Mouse (Mus musculus) ES-E14 (cell line): Measurements from ENCODE around the gene Bmp6. TPM values are rescaled to one million over a fixed set of nuclear protein-coding genes. Genes with fewer than 3 reads are reported as not detected.

Experiments used
- DNase-seq: peaks from one replicate; pipeline ENCODE4 v3.0.0-alpha.2; 2013; ENCODE audit warnings: low read depth, low spot score
- H3K27ac ChIP-seq: 2 replicates; pipeline ENCODE4 v1.5.1; 2012; ENCODE audit warnings: low read depth, mild to moderate bottlenecking, low read length, moderate library complexity, mixed read lengths; ENCODE audit not compliant: poor library complexity, insufficient read depth, severe bottlenecking
- H3K36me3 ChIP-seq: 2 replicates; pipeline ENCODE4 v1.6.1; 2012; ENCODE audit warnings: mild to moderate bottlenecking, low read length, moderate library complexity, mixed read lengths; ENCODE audit not compliant: control insufficient read depth, poor library complexity, insufficient read depth, severe bottlenecking
- H3K4me1 ChIP-seq, 2 experiments: fragments of 150-350 bp in 1 of 2; sonication (generic) in 1 of 2; 2 replicates each; pipeline ENCODE4 v1.6.1; 2012; ENCODE audit warnings: low read length in 2 of 2, mild to moderate bottlenecking in 1 of 2, mixed read lengths in 1 of 2; ENCODE audit not compliant: control insufficient read depth in 2 of 2, insufficient read depth in 2 of 2, poor library complexity in 1 of 2
- H3K4me3 ChIP-seq, 2 experiments: fragments of 150-350 bp in 1 of 2; sonication (generic) in 1 of 2; 2 replicates each; pipeline ENCODE4 v1.5.1; 2012; ENCODE audit warnings: low read length in 2 of 2, low read depth in 1 of 2, mild to moderate bottlenecking in 1 of 2, mixed read lengths in 1 of 2; ENCODE audit not compliant: insufficient read depth in 1 of 2, poor library complexity in 1 of 2, severe bottlenecking in 1 of 2
- H3K9ac ChIP-seq: 2 replicates; pipeline ENCODE4 v1.6.1; 2012; ENCODE audit warnings: low read depth, mild to moderate bottlenecking, low read length, mixed read lengths; ENCODE audit not compliant: poor library complexity, insufficient read depth, severe bottlenecking
- H3K9me3 ChIP-seq: fragments of 150-350 bp; sonication (generic); 2 replicates; pipeline ENCODE4 v1.6.1; 2012; ENCODE audit warnings: low read depth, mild to moderate bottlenecking, low read length; ENCODE audit not compliant: control insufficient read depth, insufficient read depth
- CHD2 ChIP-seq: IDR thresholded peaks from 2 replicates; pipeline ENCODE4 v1.6.1; 2014; ENCODE audit warnings: mild to moderate bottlenecking, low read depth, low read length, inconsistent platforms
- ZNF384 ChIP-seq: IDR thresholded peaks from 2 replicates; pipeline ENCODE4 v1.6.1; 2012; ENCODE audit warnings: low read depth, low read length, inconsistent platforms
- in situ Hi-C, 2 experiments: fragments of 600-800 bp; cut with MboI; formaldehyde crosslinking; loops; one replicate each; pipeline ENCODE4 v1.15.1; 2025; ENCODE audit warnings: low sequenced_read_pairs in 2 of 2, inconsistent platforms in 1 of 2; ENCODE audit not compliant: unreplicated experiment in 2 of 2
- total RNA-seq: library from RNA; depleted of rRNA; stranded (reverse); fragments of 300-350 nt; gene quantifications from 2 replicates; pipeline ENCODE4 v1.2.3, GENCODE M21; 2012; rRNA removed

The Bmp6 gene
- total RNA-seq, 1 experiment: 2.1 TPM

DNA sequence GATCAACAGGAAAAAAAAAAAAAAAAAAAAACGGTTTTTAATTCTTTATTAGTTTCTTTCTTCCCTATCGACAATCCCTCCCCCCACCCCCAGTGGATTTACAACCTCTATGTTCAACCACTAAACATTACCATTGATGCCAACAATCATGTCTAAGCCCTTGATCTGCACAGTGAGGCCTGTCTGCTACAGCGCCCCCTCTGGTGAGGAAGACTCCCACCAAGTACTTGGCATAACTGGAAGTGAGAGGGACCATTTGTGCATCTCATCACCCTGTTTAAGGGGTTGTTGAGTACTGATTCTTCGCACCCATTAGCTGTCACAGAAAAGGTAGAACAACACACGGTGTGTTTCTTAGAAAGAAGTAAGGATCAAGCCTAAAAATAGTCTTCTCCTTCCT is 203.8 kb downstream of the Bmp6 start:
- Histone ChIP-seq H3K36me3 (no peaks in the 10 kb centered on the region), H3K9me3 (no peaks in the 10 kb centered on the region), H3K4me1 (no peaks in the 10 kb centered on the region), H3K4me3 (no peak overlapping the region), H3K9ac (no peak overlapping the region), H3K27ac (no peak overlapping the region)
- in situ Hi-C loops: no loop called here
- TF ChIP-seq CHD2 (no peak), ZNF384 (peak; percentile 49; the same call in 1 of the 2 replicates)
- peak; percentile 31 for DNase-seq

Other genes with a start within 250 kb of the Bmp6 start
- gene Dsp, start 193.8 kb upstream of the Bmp6 start, total RNA-seq: 29.4 and 29.9 TPM in 2 replicates
- 74.8 and 83.8 TPM in 2 replicates for gene Snrnp48, start 140.2 kb upstream of the Bmp6 start, total RNA-seq
- 191 and 236 TPM in 2 replicates for gene Txndc5, start 183.7 kb downstream of the Bmp6 start, total RNA-seq